ENCODE assay signal across 17 mouse cellular contexts in the genomic region with DNA sequence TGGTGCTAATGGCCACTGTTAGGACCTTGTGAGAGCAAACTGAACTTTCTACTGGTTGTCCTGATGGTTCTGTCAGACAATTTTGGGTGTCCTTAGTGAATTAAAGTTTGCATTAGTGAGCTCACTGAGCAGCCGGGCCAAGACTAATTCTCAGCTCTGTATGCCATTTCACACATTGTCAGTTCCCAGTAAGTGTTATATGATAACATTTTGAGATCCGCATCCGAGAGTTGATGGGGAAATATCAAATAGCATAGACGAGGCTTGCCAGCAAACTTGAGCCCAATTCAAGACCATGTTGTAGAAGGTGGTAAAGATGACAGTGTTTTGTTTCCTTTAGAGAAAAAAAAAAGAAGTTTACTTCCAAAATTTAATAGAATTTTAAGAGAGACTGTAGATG.
"Had no signal": no experiment of that assay in that cellular context is flagged by ENCODE, and none has a peak within 500 bp of the region (broad histone marks: within the 10 kb centered on the region; RNA-seq: fewer than 3 reads in every experiment).

No protein-coding gene starts in this region.

- ATAC-seq: lung, postnatal 0 days; midbrain, embryonic 13.5 days; midbrain, embryonic 15.5 days had no signal

- DNase-seq: lung, adult 2 months; lung, postnatal 14 days; lung, postnatal 36 days; right cerebral cortex, postnatal 14 days; thymus, adult 2 months; thymus, postnatal 25 days; thymus, postnatal 4 days had no signal

- H3K36me3 ChIP-seq: lung, embryonic 15.5 days; midbrain, embryonic 13.5 days; midbrain, embryonic 15.5 days; neural tube, embryonic 12.5 days; stomach, embryonic 15.5 days had no signal

- H3K9ac ChIP-seq: lung, embryonic 15.5 days; midbrain, embryonic 13.5 days; midbrain, embryonic 15.5 days; neural tube, embryonic 12.5 days; stomach, embryonic 15.5 days had no signal

- H3K4me2 ChIP-seq: lung, embryonic 15.5 days; midbrain, embryonic 11.5 days; midbrain, embryonic 13.5 days; midbrain, embryonic 15.5 days; neural tube, embryonic 12.5 days; stomach, embryonic 15.5 days had no signal

- H3K9me3 ChIP-seq: lung, embryonic 15.5 days; midbrain, embryonic 13.5 days; midbrain, embryonic 15.5 days; neural tube, embryonic 12.5 days; stomach, embryonic 15.5 days had no signal

- H3K27ac ChIP-seq: lung, embryonic 15.5 days; macrophage; midbrain, embryonic 13.5 days; midbrain, embryonic 15.5 days; neural tube, embryonic 12.5 days; stomach, embryonic 15.5 days; stomach, postnatal 0 days had no signal

- H3K4me1 ChIP-seq: lung, embryonic 15.5 days; megakaryocyte, embryonic 14.5 days; midbrain, embryonic 13.5 days; midbrain, embryonic 15.5 days; neural tube, embryonic 12.5 days; stomach, embryonic 15.5 days had no signal

- H3K4me3 ChIP-seq: lung, embryonic 15.5 days; megakaryocyte, embryonic 14.5 days; midbrain, embryonic 13.5 days; midbrain, embryonic 15.5 days; neural tube, embryonic 12.5 days; stomach, embryonic 15.5 days had no signal

- H3K27me3 ChIP-seq: lung, embryonic 15.5 days; megakaryocyte, embryonic 14.5 days; midbrain, embryonic 13.5 days; midbrain, embryonic 15.5 days; neural tube, embryonic 12.5 days; stomach, embryonic 15.5 days had no signal
